Mouse (Mus musculus) layer of hippocampus, adult 9-10 months (tissue): Measurements from ENCODE around the gene Tnpo3.
"Not testable (repeated sequence)": the region's sequence is repeated elsewhere in the genome, so short reads cannot be mapped to it uniquely, and the experiment has no call there.

Source experiments
- DNase-seq: peaks from one replicate; pipeline ENCODE4 v3.0.0; 2022; ENCODE audit warnings: low spot score

The Tnpo3 gene

DNA sequence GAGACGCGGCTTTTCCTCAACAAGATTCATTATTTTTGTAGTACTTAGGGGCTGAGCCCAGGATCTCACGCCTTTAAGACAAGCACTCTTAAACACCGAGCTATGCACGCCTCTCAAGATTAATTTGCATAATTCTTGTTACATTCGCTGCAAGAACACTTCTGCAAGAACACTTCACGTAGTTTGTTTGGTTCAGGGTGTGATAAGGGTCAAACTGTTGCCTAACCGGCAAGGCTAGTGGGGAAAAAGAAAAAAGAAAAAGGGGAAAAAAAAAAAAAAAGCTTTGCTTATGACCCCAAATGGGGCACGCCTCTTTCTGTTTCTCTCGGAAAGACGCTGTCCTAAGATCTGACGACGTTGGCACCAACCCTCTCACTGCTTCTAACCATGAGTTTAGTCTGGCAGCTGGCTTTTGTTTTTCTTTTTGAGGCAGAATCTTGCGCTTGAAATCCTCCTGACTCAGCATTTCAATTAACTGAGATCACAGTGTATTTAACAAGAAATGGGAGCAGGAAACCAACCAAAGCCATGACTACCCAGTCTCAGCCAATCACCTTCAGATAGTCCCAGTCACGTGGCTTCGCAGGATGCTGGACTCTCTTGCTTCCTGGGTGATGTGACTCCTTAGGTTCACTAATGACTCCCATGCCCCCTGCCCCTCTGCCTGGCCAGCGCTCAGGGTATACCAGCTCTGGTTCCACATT, 11.3 kb upstream of the Tnpo3 start:
- DNase-seq: no peak

DNA sequence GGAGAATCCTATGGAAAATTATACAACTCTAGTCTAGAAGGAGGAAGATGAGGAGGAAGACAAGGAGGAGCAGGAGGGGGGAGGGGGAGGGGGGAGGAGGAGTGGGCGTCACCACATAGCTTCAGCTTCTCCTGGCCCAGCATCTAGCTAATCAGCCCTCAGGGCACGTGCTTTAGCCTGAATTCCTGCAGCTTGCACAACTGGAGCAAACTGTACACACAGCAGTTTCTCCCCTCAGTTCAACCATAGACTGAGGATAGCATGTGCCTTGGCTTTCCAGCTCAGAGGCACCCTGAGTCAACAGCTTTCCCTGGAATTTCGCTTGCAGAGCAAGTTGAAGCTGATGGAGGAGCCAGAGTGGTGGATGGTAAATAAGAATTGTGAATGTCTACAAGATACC, 10.5 kb upstream of the Tnpo3 start:
- DNase-seq: no peak

DNA sequence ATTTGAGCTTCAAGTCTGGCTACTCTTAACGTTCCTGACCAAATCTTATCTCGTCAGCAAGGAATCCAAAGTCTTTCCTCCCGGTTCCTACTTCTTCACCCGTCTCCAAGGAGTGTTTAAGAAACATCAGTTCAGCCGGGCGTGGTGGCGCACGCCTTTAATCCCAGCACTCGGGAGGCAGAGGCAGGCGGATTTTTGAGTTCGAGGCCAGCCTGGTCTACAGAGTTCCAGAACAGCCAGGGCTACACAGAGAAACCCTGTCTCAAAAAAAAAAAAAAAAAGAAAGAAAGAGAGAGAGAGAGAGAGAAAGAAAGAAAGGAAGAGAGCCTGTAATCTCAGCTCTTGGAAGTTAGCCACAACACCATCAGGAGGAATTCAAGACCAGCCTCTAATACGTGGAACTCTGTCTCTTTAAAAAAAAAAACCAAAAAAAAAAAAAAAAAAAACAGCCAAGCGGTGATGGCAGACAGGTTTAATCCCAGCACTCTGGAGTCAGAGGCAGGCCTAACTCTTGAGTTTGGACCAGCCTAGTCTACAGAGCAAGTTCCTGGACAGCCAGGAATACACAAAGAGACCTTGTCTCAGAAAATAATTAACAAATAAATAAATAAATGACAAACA, 443 bp upstream of the Tnpo3 start:
- DNase-seq: not testable (repeated sequence)

DNA sequence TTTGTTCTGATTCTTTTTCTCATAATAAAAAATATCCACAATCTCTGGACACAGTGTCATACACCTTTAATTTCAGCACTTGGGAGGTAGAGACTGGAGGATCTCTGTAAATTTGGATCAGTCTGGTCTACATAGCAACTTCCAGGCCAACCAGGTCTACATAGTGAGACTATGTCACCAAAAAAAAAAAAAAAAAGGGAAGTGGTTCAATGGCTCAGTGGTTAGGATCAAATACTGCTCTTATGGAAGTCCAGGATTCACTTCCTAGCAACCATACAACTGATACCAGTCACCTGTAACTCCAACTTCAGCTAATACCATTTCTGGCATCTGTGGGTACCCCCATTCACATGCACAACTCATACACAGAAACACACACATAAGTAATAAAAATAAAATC, 9.5 kb downstream of the Tnpo3 start:
- no peak for DNase-seq

DNA sequence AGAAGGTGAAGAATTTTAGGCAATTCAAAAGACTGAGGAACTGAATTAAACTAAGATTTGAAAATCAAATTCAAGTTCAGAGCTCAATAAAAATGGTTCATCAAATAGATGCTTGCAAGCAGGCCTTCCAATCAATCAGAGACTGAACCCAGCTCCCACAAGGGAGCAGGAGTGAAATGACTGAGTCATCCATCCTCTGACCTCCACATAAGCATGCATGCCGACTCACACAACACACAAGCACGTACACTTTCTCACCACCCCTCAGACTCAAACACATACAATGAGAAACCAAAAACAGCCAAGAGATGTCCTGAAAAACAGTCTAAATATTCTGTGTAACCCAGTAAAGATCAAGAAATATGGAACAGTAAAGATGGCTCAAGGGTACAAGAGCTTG, 14.0 kb downstream of the Tnpo3 start:
- DNase-seq: no peak

DNA sequence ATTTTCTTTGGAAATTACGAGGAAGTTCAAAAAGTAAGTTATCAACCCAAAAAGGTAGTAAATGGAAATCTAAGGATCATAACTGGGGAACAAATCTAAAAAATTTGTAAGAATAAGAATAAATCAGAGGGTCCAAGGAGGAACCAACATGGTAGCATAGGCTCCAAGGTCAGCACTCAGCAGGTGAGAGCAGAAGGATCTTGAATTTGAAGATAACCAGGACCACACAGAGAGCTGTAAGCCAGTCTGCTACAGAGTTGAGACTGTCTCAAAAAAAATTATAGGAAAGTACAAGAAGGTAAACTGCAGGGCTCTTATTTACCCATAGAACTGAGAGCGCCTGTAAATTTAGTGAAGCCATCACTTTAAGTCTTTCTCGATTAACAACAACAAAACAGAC, 28.5 kb downstream of the Tnpo3 start:
- DNase-seq: no peak

DNA sequence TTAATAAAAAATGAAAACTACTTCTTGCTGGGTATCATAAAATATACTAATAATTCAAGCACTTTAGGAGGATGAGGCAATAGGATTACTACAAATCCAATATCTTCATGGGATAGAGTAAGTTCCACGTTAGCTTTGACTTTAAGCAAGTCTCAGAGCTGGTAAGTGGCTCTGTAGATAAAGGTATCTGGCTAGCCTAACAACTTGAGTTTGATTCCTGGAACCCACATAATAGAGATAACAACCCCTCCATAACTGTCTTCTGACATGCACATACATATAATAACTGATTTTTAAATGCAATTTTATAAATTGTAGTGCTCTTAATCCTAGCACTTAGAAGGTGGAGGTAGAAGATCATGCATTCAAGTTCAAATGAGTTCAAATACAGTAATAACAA, 28.9 kb downstream of the Tnpo3 start:
- no peak for DNase-seq

DNA sequence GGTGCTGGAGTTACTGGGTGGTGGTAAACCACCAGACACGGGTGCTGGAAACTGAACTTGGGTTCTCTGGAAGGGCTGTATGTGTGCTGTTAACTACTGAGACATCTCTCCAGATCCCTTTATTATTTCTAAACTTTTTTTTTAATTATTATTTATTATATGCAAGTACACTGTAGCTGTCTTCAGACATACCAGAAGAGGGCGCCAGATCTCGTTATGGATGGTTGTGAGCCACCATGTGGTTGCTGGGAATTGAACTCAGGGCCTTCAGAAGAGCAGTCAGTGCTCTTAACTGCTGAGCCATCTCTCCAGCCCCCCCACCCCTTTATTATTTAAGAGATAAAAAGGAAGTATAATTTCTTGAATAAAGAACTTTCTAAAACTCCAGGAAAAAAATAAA, 33.3 kb downstream of the Tnpo3 start:
- not testable (repeated sequence) for DNase-seq

DNA sequence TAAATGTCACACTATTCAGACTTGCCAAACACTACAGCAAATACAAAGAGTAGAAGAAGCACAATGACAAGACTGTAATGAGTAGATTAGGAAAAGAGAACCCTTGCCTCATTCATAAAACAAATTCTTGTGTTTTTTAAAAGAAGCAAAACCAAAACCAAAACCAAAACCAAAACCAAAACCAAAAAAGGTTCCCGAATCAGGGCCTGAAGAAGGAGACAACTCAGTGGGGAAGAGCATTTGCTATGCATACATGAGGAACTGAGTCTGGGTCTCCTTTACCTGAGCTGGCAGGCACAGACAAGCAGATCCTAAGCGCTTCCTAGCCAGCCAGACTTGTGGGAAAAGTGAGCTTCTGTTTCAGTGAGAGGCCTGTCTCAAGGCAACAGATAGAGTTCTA, 52.6 kb downstream of the Tnpo3 start:
- DNase-seq: no peak

DNA sequence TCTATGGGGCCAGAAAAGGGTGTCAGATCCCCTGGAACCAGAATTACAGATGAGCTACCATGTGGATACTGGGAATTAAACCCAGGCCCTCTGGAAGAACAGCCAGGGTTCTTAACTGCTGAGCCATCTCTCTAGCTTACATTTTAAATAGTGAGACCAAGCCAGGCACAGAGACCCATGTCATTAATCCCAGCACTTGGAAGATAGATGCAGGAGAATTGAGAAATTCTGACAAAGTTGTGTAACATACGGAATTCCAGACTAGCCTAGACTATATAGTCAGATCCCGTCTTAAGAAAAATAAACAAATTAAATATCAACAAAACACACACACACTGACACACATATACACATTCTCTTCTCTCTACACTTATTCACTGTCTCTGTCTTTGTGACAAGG, 57.2 kb downstream of the Tnpo3 start:
- no peak for DNase-seq

DNA sequence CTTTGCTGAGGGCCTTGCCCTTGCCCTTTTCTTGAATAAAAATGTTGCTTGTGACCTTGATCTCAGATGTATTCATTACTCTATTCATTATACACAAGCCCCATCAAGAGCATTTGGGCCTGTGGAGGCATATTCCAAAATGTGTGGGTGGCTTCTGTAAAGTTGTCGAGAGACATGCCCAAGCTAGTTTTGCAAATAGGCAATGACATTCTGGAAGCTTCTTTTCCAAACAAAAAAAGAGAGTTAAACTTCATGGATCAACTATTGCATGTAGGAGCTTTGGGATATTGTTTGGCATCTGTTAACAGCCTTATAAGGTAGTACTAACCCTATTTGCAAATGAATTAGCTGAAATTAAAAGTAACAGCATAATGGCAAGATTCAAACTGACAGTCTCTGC, 61.6 kb downstream of the Tnpo3 start:
- DNase-seq: no peak

DNA sequence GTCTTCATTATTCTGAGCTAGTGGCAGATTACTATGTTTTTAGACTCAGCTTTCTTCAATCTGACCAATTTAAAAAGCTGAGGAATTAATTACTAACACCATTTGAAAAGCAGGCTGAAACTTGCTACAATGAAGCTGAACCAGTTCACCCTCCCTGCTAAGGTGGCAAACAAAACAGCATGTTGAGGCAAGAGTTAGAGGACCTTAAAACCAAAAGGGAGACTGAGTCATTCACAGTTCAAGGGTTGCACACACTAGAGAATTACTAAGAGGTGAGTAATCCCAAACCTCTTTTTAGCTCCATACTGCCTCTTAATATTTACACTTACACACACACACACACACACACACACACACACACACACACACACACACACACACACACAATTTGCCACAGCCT, 62.1 kb downstream of the Tnpo3 start:
- DNase-seq: no peak

DNA sequence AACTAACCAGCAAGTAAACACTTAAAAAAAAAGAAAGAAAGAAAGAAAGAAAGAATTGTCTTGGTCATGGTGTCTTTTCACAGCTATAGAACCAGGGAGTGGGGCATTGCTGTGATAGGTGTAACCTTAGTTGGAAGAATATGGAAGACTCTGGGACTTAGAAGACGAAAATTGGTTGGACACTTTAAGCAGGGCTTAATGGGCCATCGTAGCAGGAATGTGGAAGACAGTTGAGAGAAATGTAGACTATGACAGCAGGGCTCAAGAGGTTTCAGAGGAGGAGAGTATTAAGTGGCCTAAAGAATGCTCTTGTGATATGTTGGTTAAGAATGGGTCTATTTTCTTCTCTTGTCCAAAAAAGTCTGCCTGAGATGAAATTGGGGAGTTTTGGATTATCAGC, 64.1 kb downstream of the Tnpo3 start:
- DNase-seq: no peak

DNA sequence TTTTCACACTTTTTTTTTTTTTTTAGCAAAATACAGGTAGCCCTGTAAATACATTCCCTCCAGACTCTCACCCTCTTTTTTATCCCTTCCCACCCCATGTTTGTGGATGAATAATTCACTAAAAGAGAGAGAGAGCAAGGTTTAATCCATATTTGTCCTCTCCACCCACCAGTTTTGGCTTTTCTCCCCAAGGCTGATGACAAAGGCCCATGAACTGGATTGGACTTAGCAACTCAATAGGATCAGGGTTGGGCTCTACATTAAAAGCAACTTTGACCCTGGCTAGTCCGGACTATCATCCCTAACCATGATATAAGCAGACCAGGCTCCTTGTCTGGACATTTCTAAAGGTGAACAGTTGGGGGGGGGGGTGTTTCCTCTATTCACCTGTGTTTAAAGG, 68.7 kb downstream of the Tnpo3 start:
- no peak for DNase-seq

DNA sequence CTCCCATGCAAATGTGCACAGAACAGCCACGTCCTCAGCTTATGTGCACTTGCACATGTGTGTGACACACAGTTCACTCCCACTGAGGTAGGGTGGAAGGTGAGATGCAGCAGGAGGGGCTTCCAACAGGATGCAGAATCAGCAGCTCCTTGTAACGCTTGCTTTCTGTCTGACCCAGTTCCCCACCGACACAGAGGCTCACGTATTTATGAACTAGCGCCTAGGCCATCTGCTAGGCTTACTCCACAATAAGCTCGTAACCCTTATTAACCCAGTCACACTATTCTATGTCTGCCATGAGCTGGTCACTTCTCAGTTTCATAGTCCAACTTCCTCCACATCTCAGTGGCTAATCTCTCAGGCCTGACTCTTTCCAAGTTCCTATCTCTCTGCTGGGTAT, 69.5 kb downstream of the Tnpo3 start:
- no peak for DNase-seq

DNA sequence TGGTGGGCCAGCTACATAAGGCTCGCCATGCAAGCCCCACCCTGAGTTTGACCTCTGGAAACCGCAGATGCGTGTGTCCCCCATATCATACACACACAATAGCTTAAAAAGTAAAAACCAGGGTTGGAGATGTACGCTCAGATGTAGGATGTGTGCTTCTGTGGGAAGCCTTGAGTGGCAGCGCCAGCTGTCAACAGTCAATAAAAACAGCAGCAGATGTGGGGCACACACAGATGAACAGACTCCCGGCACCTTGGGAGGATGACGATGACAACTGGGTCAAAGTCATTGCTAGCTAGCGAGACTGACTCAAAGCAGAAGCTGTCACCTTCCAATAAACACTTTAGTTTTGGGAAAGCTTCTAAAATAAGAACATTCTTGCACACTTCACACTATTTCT, 70.2 kb downstream of the Tnpo3 start:
- DNase-seq: no peak

DNA sequence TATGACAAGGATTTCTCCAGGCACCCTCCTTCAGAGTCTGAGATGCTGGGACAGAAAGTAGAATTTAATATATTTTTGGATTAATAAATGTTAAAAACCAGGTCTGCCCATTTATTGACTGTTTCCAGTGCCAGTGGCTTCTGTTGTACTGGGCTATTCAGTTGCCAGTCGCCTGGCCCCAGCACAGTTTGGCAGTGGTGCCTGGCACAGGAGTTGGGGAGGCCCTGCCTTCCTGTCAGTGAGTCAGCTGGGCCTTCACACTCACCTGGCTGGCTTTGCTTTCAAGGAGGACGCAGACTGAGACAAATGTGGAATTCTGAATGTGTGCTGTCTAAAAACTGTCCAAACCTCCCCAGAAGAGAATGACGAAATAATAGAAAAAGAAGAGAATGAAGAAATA, 72.5 kb downstream of the Tnpo3 start:
- DNase-seq: no peak

DNA sequence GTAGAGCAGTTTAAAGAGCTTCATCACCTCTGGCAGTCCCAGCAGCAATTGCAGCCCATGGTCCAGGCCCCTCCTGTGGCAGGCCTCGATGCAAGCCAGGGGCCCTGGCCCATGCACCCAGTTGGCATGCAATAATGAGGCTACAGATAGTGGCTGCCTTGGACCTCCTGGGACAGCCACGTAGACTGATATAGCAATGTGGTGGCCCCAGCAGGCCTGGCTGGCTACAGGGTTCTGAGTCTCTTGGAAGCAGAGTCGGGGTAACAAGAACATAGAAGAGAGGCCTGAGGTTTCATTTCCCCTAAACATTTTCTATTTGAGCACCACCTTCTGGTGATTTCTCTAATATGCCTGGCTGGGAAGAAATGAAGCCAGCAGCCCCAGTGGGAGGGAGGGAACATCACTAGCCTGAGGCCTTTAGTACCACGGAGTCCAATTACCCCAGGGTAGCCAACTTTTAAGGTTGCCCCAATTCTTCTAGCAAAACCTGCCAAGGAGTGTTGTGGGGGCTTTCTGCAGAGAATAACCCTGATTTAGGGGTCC, 73.0 kb downstream of the Tnpo3 start:
- DNase-seq: peak; percentile 40

DNA sequence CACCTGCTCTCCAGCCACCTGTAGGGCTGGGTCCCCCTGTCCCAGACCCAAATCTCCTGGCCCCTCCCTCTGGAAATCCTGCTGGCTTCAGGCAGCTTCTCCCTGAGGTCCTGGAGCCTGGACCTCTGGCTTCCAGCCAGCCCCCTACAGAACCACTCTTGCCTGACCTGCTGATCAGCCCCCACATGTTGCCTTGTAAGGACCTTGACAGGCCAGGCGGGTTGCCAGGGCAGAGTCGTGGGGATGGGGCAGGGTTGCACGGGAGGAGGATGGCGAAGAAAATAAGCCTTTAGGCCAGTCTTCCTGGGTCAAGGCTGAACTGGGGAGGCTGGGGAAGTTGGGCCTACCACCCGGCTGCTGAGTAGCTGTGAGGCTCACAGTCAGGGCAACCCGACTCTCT, 74.4 kb downstream of the Tnpo3 start:
- DNase-seq: no peak

DNA sequence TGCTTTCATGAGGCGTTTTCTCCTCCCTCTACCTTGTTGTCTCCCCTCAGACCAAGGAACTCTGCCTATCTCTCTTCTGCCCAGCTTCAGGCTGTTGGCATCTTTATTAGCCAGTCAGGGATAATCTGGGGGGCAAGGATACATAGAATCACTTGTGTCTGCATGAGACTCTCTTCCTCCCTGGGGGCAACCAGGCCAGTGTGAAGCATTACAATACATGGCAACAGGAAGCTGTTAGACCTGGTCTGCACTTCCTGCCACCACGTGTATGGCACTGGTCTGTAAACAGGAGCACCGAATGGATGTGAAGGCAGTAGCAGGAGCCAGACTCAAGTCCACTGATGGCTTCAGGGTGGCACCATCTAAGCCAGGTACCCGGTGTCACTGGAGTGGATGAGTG, 79.6 kb downstream of the Tnpo3 start:
- DNase-seq: no peak

DNA sequence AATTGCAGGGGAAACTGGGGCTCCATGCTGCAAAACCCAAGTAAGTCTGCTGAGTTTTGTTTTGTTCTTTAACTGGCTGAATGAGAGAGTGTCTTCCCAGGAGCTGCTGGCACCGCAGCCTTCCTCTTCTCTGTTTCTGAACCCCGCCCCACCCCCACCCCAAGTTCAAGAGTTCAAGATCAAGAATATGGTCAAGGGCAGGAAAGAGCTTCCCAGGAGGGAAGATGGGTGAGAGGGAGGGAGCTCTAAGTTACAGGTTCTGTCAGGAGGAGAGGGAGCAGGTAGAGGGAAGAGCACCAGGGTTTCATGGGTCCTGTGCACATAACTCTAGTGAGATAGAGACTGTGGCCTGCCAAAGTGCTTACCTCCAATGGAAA, 80.3 kb downstream of the Tnpo3 start:
- DNase-seq: no peak

DNA sequence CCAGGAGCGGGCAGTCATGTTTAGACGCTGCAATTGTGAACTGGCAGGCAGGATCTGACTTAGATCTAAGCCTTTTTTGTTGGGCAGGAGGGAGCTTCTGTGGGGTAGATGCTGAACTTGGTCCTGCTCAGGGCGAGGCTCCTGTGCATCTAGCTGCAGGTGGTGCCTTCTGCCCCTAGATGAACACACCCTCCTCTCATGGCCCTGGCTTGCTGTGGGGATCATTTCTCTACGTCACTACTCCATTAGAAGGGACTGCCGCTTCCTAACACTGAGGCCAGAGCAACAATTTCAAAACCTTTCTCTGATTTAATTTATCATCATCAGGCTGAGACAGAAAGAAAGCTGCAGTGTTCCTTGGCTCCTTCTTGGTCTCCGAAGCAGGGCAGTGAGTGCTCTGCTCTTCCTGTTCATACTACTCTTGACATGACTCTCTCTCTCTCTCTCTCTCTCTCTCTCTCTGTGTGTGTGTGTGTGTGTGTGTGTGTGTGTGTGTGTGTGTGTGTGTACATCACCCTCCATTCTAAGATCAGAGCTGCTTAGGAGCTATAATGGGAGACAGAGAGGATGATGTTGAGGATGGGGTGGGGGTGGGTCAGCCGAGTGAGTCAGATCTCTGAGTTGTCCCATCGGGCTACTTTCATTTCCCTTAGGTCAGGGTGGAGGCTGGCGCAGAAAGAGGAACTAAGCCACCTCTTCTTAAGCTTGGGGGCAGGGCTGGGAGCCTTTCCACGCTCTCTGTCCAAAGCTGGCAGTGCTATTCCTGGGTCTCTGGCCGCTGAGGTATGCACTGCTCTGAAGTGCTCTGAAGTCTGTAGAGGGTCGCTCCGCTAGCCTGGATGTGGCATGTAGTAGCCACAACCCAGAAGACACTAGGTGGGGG, 80.9 kb downstream of the Tnpo3 start:
- no peak for DNase-seq

DNA sequence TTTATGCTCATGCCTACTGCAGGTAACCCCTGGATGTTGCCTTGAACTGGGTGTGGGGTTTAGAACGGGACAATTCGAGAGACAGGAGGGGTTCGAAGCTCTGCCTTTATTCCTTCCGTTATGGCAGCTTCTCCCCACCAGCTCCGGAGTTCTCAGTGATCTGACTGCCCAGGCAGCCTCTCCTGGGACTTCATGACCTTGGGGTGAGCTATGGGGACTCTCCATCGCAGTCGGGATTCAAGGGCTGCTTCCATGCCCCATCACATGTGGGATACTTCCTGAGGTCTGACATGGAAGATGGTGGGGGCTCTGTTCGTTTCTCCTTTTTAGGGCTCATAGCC, 81.6 kb downstream of the Tnpo3 start:
- DNase-seq: no peak
